21 mouse cellular contexts compared by ENCODE assay signal in genomic region chr12:71549336-71549735, GRCm38 (mm10).
DNase-seq lines count a peak whose midpoint lies in the region; ATAC-seq lines count a peak whose summit lies in the region.
"Had no signal": no experiment of that assay in that cellular context is flagged by ENCODE, and none has a peak within 500 bp of the region (broad histone marks: within the 10 kb centered on the region; RNA-seq: fewer than 3 reads in every experiment).

No protein-coding gene starts in this region.

- no peak for ATAC-seq in midbrain, embryonic 11.5 days (ENCODE audit: low FRiP score)
- 0 out of 2 replicates have a peak, but pooled peaks have one; percentile 15 for ATAC-seq in common myeloid progenitor, adult 5-6 weeks (replicated peaks; ENCODE audit: low read depth, poor library complexity, severe bottlenecking)
- no peak for ATAC-seq in intestine, embryonic 15.5 days
- ATAC-seq: activated CD4-positive, CD25-positive, alpha-beta regulatory T cell, adult 4 months; intestine, embryonic 16.5 days had no signal

- H3K27me3 ChIP-seq in midbrain, embryonic 11.5 days (ENCODE audit: control insufficient read depth, insufficient read depth, low read length) = no peaks in the 10 kb centered on the region
- no peaks in the 10 kb centered on the region for H3K27me3 ChIP-seq in midbrain, embryonic 10.5 days (ENCODE audit: low read depth, poor library complexity, severe bottlenecking)
- no peaks in the 10 kb centered on the region for H3K27me3 ChIP-seq in intestine, embryonic 15.5 days (replicated peaks)
- H3K27me3 ChIP-seq: forebrain, embryonic 12.5 days; hindbrain, embryonic 13.5 days; limb, embryonic 13.5 days; megakaryocyte, embryonic 14.5 days; neural tube, embryonic 13.5 days had no signal

- no peak overlapping the region for H3K4me3 ChIP-seq in midbrain, embryonic 11.5 days (ENCODE audit: low read depth, low read length)
- no peak overlapping the region for H3K4me3 ChIP-seq in midbrain, embryonic 10.5 days
- H3K4me3 ChIP-seq in intestine, embryonic 15.5 days (replicated peaks) = no peak overlapping the region
- H3K4me3 ChIP-seq: forebrain, embryonic 12.5 days; hindbrain, embryonic 13.5 days; limb, embryonic 13.5 days; megakaryocyte, embryonic 14.5 days; neural tube, embryonic 13.5 days had no signal

- peak; percentile 65 to 69 for DNase-seq in cerebellum, postnatal 10 days
- DNase-seq in cerebellum, adult 9-10 months = no peak
- peak; percentile 22 for DNase-seq in heart, postnatal 4 days
- no peak for DNase-seq in heart, postnatal 36 days
- peak; percentile 45 for DNase-seq in midbrain, embryonic 11.5 days (ENCODE audit: low spot score, missing footprints)
- no peak for DNase-seq in midbrain, embryonic 10.5 days (ENCODE audit: low spot score)
- DNase-seq: adrenal gland, postnatal 36 days; cerebellum, adult 8-10 months; gastrocnemius, postnatal 25 days; lung, postnatal 10 days; right cerebral cortex, adult 18-20 months had no signal

- 92% methylated on average over 6 of the region's 6 CpGs for WGBS in midbrain, embryonic 11.5 days
- WGBS in midbrain, embryonic 10.5 days = 85% methylated on average over 6 of the region's 6 CpGs
- 63% methylated on average over 6 of the region's 6 CpGs for WGBS in intestine, embryonic 15.5 days

- no peaks in the 10 kb centered on the region for H3K4me1 ChIP-seq in midbrain, embryonic 11.5 days (ENCODE audit: control insufficient read depth, insufficient read depth, low read length)
- H3K4me1 ChIP-seq in midbrain, embryonic 10.5 days = no peaks in the 10 kb centered on the region
- no peaks in the 10 kb centered on the region for H3K4me1 ChIP-seq in intestine, embryonic 15.5 days (replicated peaks)
- H3K4me1 ChIP-seq: megakaryocyte, embryonic 14.5 days had no signal

- no peak overlapping the region for H3K4me2 ChIP-seq in midbrain, embryonic 11.5 days
- H3K4me2 ChIP-seq in intestine, embryonic 15.5 days (replicated peaks) = no peak overlapping the region
- H3K4me2 ChIP-seq: forebrain, embryonic 12.5 days; hindbrain, embryonic 13.5 days; limb, embryonic 13.5 days; neural tube, embryonic 13.5 days had no signal

- intact Hi-C loops in heart, postnatal 36 days (cut with DNase I) = no loop called here

- H3K9ac ChIP-seq in midbrain, embryonic 11.5 days (ENCODE audit: low read length) = no peak overlapping the region
- no peak overlapping the region for H3K9ac ChIP-seq in intestine, embryonic 15.5 days
- H3K9ac ChIP-seq: forebrain, embryonic 12.5 days; hindbrain, embryonic 13.5 days; limb, embryonic 13.5 days; liver, embryonic 14.5 days; neural tube, embryonic 13.5 days had no signal

- H3K27ac ChIP-seq in midbrain, embryonic 11.5 days (ENCODE audit: low read depth, low read length) = no peak overlapping the region
- H3K27ac ChIP-seq in midbrain, embryonic 10.5 days (replicated peaks) = no peak overlapping the region
- no peak overlapping the region for H3K27ac ChIP-seq in intestine, embryonic 15.5 days
- H3K27ac ChIP-seq: forebrain, embryonic 12.5 days; hindbrain, embryonic 13.5 days; limb, embryonic 13.5 days; liver, embryonic 14.5 days; neural tube, embryonic 13.5 days had no signal

- H3K9me3 ChIP-seq in midbrain, embryonic 11.5 days (ENCODE audit: control insufficient read depth, low read length) = no peaks in the 10 kb centered on the region
- H3K9me3 ChIP-seq in midbrain, embryonic 10.5 days (replicated peaks) = no peaks in the 10 kb centered on the region
- H3K9me3 ChIP-seq in intestine, embryonic 15.5 days = no peaks in the 10 kb centered on the region
- H3K9me3 ChIP-seq: forebrain, embryonic 12.5 days; hindbrain, embryonic 13.5 days; limb, embryonic 13.5 days; neural tube, embryonic 13.5 days had no signal

- no peaks in the 10 kb centered on the region for H3K36me3 ChIP-seq in midbrain, embryonic 11.5 days (ENCODE audit: control insufficient read depth, insufficient read depth, low read length)
- no peaks in the 10 kb centered on the region for H3K36me3 ChIP-seq in midbrain, embryonic 10.5 days
- H3K36me3 ChIP-seq in intestine, embryonic 15.5 days = no peaks in the 10 kb centered on the region
- H3K36me3 ChIP-seq: forebrain, embryonic 12.5 days; hindbrain, embryonic 13.5 days; limb, embryonic 13.5 days; neural tube, embryonic 13.5 days had no signal

Comparison
In these comparisons a context has a peak if more than half of its experiments do, and no peak if none do; other contexts are left out.
1. DNase-seq: peak in cerebellum, postnatal 10 days (2 of 2), heart, postnatal 4 days (single experiment) and midbrain, embryonic 11.5 days (single experiment); none in cerebellum, adult 9-10 months (single experiment), heart, postnatal 36 days (0 of 2) and midbrain, embryonic 10.5 days (single experiment).